Mouse (Mus musculus): ENCODE data around the gene Mical1.

GRCm38 (mm10) chr10:41480938-41481880, 5.1 kb downstream of the Mical1 start:
- TF ChIP-seq ZNF384 (IDR thresholded peaks at IDR 0.05; ENCODE audit: low read depth, low read length) (no peak), CHD2 (IDR thresholded peaks at IDR 0.05; ENCODE audit: low read depth, low read length) (no peak)
